Mouse (Mus musculus) lung, embryonic 16.5 days (tissue): ENCODE measurements around the gene Slc19a3. TPM values are rescaled to one million over a fixed set of nuclear protein-coding genes. Genes with fewer than 3 reads are reported as not detected.

Source experiments
- ATAC-seq: fragments of 200-750 bp; cut with Nextera tagmentation; 2 replicates; pipeline ENCODE4 v1.8.0; 2017; ENCODE audit warnings: low read depth, mild to moderate bottlenecking, moderate library complexity
- H3K27ac ChIP-seq: fragments of 300-500 bp; sonication (generic); 2 replicates; pipeline ENCODE4 v1.5.1; 2014; ENCODE audit warnings: mild to moderate bottlenecking, control low read depth, low read length
- H3K27me3 ChIP-seq: fragments of 300-500 bp; sonication (generic); 2 replicates; pipeline ENCODE4 v1.6.1; 2014; ENCODE audit warnings: low read depth, low read length, mixed read lengths; ENCODE audit not compliant: control insufficient read depth, insufficient read depth
- H3K36me3 ChIP-seq: fragments of 300-500 bp; sonication (generic); 2 replicates; pipeline ENCODE4 v1.6.1; 2014; ENCODE audit warnings: low read length; ENCODE audit not compliant: control insufficient read depth, insufficient read depth
- H3K4me1 ChIP-seq: fragments of 300-500 bp; sonication (generic); replicated peaks from 2 replicates; pipeline ENCODE4 v1.6.1; 2014; ENCODE audit warnings: low read length, mixed read lengths; ENCODE audit not compliant: control insufficient read depth, insufficient read depth
- H3K4me2 ChIP-seq: fragments of 300-500 bp; sonication (generic); 2 replicates; pipeline ENCODE4 v1.6.1; 2014; ENCODE audit warnings: low read depth, low read length, control low read depth
- H3K4me3 ChIP-seq: fragments of 300-500 bp; sonication (generic); 2 replicates; pipeline ENCODE4 v1.5.1; 2014; ENCODE audit warnings: mild to moderate bottlenecking, low read length, control low read depth
- H3K9ac ChIP-seq: fragments of 300-500 bp; sonication (generic); 2 replicates; pipeline ENCODE4 v1.6.1; 2014; ENCODE audit warnings: low read length, control low read depth
- H3K9me3 ChIP-seq: fragments of 300-500 bp; sonication (generic); 2 replicates; pipeline ENCODE4 v1.6.1; 2016; ENCODE audit warnings: low read length; ENCODE audit not compliant: control insufficient read depth
- WGBS: fragments of 180-500 bp; shearing (Covaris S2); extraction: QIAGEN DNeasy Blood & Tissue Kit; methylation state at CpG from one replicate; pipeline ENCODE4 v1.1.7; 2014; 5-methylcytosine and 5-hydroxymethylcytosine counted together
- polyA plus RNA-seq: library from polyadenylated mRNA; unstranded; fragments of >200 nt; fragmentation: Nextera tagmentation; extraction: Ambion mirVana; gene quantifications from 2 replicates; pipeline ENCODE4 v1.2.1, GENCODE M21; 2015

The Slc19a3 gene
- 0.98 and 1.0 TPM in 2 replicates for polyA plus RNA-seq

DNA sequence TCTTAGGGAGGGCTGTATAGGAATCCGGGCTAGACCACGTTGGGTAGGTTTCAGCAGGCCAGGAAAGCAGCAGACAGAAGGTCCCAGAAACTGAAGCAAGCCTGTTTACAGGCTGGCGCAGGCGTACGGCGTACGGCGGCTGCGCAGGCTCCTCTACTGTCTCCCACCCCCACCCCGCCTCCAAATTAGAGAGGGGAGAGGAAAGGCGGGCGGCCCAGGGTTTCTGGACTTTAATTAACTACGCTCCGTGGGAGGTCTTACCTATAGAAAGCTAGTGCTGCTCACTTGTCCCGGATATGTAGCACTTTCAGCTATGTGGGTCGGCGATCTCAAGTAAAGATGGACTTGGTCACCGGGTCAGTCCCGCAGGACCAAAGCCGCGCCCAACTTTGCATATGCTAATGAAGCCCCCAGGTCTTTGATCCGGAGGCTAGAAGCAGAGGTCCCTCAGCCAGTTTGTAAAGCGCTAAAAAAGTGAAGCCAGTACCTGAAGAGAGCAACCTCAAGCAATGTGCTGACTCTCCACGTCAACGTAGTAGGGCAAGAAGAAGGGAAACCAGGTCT is at the start of gene Slc19a3:
Gene Slc19a3, minus strand, starts transcription at position 340 of the 564 bp plus-strand sequence.
- H3K27ac ChIP-seq: no peak within 1 kb of the TSS
- WGBS: 2% methylated on average over 25 of the region's 25 CpGs
- ATAC-seq: peak; percentile 94

DNA sequence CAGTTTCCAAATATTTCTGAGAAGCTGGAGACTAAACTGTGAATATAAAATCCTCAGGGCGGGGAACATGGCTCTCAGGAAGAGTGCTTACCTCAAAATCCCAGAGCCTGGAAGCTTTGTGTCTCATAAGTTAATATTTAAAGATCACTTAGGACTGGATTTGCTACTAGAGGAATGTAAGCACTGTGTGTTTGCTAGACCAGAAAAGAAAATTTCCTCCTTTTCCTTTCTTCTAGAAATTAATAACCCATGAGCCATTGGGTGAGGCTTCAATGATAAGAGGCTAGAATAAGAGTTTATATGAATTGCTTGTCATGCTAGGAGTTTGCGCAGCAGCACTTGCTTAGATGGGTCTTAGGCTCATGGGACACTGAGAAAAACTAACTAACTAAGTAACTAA is 46.5 kb upstream of the Slc19a3 start:
- Histone ChIP-seq H3K4me3 (no peak overlapping the region), H3K4me1 (0 out of 2 replicates have a peak, but pooled peaks cover 2% of the 10 kb centered on the region), H3K27ac (peak overlapping the region; percentile 60), H3K9ac (no peak overlapping the region), H3K9me3 (no peaks in the 10 kb centered on the region), H3K27me3 (no peaks in the 10 kb centered on the region), H3K4me2 (no peak overlapping the region), H3K36me3 (no peaks in the 10 kb centered on the region)
- peak; percentile 88 for ATAC-seq
- 51% methylated on average over 2 of the region's 2 CpGs for WGBS

More for the DNA sequence above, at the start of gene Slc19a3:
- Histone ChIP-seq H3K9ac (peak within 1 kb of the TSS; percentile 70), H3K9me3 (no peaks in the 10 kb centered on the region), H3K4me3 (peak within 1 kb of the TSS; percentile 65), H3K36me3 (no peaks in the 10 kb centered on the region), H3K4me1 (peaks cover 5% of the 10 kb centered on the region; the same call in 1 of the 2 replicates), H3K27me3 (no peaks in the 10 kb centered on the region), H3K4me2 (peak within 1 kb of the TSS; percentile 64)

DNA sequence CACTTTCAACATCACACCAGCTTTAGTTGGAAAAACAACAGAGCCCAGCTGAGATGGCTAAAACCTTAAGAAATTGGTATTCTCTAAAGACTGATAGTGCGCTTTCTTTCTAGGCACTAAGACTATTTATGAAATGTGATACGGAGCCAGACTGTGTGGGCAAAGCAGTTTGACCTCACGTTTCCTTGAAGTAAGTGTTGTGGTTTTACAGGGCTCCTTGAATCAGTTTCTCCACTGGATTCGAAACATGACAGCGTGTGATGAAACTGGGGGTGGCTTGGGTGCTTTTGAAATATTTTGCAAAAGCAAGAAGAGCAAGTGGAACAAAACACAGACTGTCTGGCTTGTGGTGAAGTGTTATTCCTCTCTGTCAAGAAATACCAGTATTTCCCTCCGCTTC is 38.8 kb upstream of the Slc19a3 start:
- no peak for ATAC-seq
- Histone ChIP-seq H3K9me3 (no peaks in the 10 kb centered on the region), H3K4me1 (no peaks in the 10 kb centered on the region), H3K27me3 (no peaks in the 10 kb centered on the region), H3K27ac (no peak overlapping the region), H3K9ac (no peak overlapping the region), H3K4me3 (no peak overlapping the region), H3K36me3 (no peaks in the 10 kb centered on the region), H3K4me2 (no peak overlapping the region)
- 55% methylated on average over 6 of the region's 6 CpGs for WGBS

DNA sequence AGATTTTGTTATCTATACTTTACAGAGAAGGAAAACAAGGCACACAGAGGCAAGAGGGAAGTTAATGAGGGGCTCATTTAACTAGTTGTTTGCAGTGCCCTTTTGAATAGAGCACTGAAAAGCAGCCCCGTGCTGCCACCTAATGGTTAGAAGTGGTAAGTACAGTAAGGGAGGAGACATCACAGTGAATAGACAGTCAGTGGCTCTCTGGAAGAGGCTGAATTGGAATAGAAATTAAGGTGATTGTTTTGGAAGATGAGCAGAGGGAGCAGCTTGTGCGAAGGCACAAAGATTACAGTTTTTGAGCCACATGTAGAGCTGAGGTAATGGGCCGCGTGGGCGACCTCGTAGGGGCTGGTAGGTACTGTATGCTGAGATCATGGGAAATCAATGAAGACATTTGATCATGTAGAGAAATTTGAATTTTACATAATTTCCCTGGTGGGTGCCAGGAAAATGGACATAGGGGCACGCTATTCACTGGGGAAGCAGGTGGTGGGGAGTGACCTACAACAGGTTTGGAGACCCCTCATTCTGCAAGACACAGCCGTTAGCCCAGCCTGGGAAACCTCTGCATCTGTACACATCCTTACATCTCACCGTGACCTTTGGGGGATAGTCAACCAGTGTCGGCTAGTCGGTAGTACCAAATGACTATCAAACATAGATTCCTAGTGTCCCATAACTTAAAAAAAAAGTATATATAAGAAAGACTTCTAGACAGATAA is 38.1 kb upstream of the Slc19a3 start:
- no peaks in the 10 kb centered on the region for H3K4me1 ChIP-seq
- no peak overlapping the region for H3K9ac ChIP-seq
- peak overlapping the region; percentile 35 for H3K4me3 ChIP-seq

DNA sequence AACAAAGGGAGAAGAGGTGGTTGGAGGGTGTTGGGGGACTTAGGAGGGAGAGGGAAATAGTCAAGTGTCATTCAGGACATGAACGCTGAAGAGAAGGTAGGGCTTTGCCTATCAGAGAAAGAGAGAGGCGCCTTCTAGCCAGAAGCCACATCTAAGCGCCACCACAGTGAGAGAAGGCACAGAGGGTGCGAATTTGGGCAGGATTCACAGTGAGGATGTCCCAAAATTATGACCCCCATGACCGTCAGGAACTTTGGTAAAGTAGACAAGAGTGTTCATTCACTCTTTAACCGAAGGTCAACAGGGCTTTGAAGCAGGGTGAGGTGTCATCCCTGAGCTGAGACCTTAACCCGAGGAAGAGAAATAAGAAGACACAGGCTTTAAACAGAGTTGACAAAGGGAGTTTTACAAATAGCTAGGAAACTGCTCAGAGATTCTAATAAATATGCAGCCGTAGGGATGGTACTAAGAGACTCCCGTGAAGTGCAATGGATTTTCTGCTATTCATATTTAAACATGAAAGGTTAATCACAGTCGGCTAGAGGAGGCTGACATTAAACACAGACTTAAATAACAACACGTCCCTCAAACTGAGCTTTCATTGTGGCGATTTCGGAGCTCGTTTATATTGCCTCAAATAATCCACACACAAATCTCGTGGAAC is 37.4 kb upstream of the Slc19a3 start:
- Histone ChIP-seq H3K9ac (no peak overlapping the region), H3K36me3 (no peaks in the 10 kb centered on the region), H3K4me1 (no peaks in the 10 kb centered on the region), H3K27me3 (no peaks in the 10 kb centered on the region), H3K9me3 (no peaks in the 10 kb centered on the region), H3K4me3 (peak overlapping the region; percentile 35), H3K27ac (no peak overlapping the region), H3K4me2 (peak overlapping the region; percentile 48)
- WGBS: 32% methylated on average over 15 of the region's 15 CpGs
- ATAC-seq: no peak

More for the DNA sequence above, 38.1 kb upstream of the Slc19a3 start:
- peak; percentile 82 for ATAC-seq
- Histone ChIP-seq H3K36me3 (no peaks in the 10 kb centered on the region), H3K27ac (no peak overlapping the region), H3K4me2 (peak overlapping the region; percentile 48), H3K9me3 (no peaks in the 10 kb centered on the region), H3K27me3 (no peaks in the 10 kb centered on the region)
- 44% methylated on average over 11 of the region's 11 CpGs for WGBS

DNA sequence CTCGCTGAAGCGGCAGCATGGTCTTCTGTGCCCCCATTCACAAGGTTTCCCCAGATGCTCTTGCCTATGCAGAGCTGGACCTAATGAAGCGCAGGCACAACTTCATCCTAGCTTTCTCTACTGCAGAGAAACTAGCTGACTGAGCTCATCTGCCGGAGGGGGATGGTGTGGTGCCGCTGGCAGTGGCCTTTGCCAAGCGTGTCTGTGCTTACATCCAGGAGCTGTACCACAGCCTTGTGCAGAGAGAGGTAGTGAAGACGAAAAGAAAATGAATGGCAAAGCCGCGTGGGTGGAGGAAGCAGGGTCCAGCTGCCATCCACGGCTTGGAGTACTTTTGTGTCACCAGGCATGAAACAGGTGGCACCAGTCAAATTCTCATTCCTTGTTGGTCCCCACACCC is 29.0 kb upstream of the Slc19a3 start:
- ATAC-seq: no peak
- H3K4me3 ChIP-seq: no peak overlapping the region
- H3K36me3 ChIP-seq: no peaks in the 10 kb centered on the region
- H3K27ac ChIP-seq: no peak overlapping the region
- H3K9ac ChIP-seq: no peak overlapping the region
- H3K27me3 ChIP-seq: no peaks in the 10 kb centered on the region
- H3K4me2 ChIP-seq: no peak overlapping the region
- H3K4me1 ChIP-seq: no peaks in the 10 kb centered on the region
- 79% methylated on average over 10 of the region's 10 CpGs for WGBS
- no peaks in the 10 kb centered on the region for H3K9me3 ChIP-seq

DNA sequence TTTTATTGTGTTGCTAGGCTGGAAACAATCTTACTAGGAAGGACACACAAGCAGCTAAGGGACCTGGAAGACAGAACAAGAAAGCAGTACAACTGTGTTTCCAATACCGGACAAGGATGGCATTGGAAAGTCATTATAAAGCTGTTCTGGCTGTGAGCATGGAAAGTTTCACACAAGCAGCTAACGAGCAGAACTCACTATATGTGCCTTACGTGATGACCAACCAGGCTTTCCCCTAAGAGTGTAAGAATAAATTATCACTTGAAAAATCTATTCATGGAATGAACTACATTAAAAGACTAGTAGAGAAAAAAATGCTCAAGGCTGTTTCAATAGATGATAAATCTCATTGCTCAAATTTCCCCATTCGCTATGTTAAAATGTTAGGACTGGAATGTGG is 28.3 kb upstream of the Slc19a3 start:
- no peak overlapping the region for H3K4me2 ChIP-seq
- 89% methylated on average over 4 of the region's 4 CpGs for WGBS
- H3K9me3 ChIP-seq: no peaks in the 10 kb centered on the region
- H3K4me3 ChIP-seq: no peak overlapping the region
- H3K4me1 ChIP-seq: no peaks in the 10 kb centered on the region
- no peak for ATAC-seq
- no peaks in the 10 kb centered on the region for H3K27me3 ChIP-seq
- no peak overlapping the region for H3K9ac ChIP-seq
- no peak overlapping the region for H3K27ac ChIP-seq
- no peaks in the 10 kb centered on the region for H3K36me3 ChIP-seq

DNA sequence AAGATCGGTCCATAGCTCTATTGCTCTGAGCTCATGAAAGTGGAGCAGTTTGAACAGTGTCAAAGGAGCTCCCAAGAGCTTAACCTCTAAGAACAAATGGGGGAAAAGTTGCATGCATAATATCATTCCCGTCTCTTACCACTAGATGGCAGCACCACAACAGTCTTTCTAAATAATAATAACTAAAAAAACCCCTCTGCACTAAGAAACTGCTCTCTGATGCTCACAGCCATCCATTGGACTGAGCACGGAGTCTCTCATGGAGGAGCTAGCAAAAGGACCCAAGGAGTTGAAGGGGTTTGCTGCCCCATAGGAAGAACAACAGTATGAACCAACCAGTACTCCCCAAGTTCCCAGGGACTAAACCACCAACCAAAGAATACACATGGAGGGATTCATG is 26.6 kb upstream of the Slc19a3 start:
- H3K4me1 ChIP-seq: no peaks in the 10 kb centered on the region
- no peaks in the 10 kb centered on the region for H3K9me3 ChIP-seq
- WGBS: 24% methylated on average over 3 of the region's 3 CpGs
- no peak overlapping the region for H3K4me2 ChIP-seq
- no peak overlapping the region for H3K4me3 ChIP-seq
- H3K9ac ChIP-seq: no peak overlapping the region
- no peaks in the 10 kb centered on the region for H3K36me3 ChIP-seq
- H3K27me3 ChIP-seq: no peaks in the 10 kb centered on the region
- ATAC-seq: no peak
- H3K27ac ChIP-seq: no peak overlapping the region

DNA sequence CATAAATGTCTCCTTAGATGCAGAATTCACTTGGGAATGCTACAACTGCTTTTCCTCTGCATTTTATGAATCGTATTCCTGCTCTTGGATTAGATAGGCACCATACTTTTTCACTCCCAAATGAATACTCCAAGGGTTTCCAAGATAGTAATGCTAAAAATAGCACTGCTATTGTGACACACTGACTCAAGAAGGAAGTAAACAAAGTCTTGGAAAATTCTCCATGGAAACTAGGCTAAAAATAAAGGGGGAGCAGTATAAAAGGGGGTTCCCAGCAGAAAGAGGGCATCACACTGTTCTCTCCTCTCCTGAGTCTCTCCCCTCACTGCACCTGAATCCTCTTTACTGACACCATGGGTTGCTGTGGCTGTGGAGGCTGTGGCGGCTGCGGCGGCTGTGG is 22.4 kb upstream of the Slc19a3 start, which contains the start of gene Krtap28-13:
Gene Krtap28-13, plus strand, starts transcription at position 288 of the 400 bp plus-strand sequence.
- Histone ChIP-seq H3K9ac (no peak within 1 kb of the TSS), H3K36me3 (no peaks in the 10 kb centered on the region), H3K9me3 (no peaks in the 10 kb centered on the region), H3K27me3 (no peaks in the 10 kb centered on the region), H3K27ac (no peak within 1 kb of the TSS), H3K4me2 (no peak within 1 kb of the TSS), H3K4me3 (no peak within 1 kb of the TSS), H3K4me1 (no peaks in the 10 kb centered on the region)
- 84% methylated on average over 4 of the region's 4 CpGs for WGBS
- no peak for ATAC-seq
